Mouse (Mus musculus): ENCODE results near the gene Gpha2. TPM values are rescaled to one million over a fixed set of nuclear protein-coding genes. Genes with fewer than 3 reads are reported as not detected.

Gene Gpha2
- polyA plus RNA-seq, 1 experiment from 2014 or later = not detected

- ATAC-seq (ENCODE audit: low FRiP score) = no peak
- Histone ChIP-seq H3K27ac (replicated peaks) (no peak overlapping the region), H3K36me3 (peaks cover 37% of the 10 kb centered on the region), H3K4me3 (replicated peaks) (0 out of 2 replicates have a peak overlapping the region, but pooled peaks have one; percentile 77), H3K4me1 (peaks cover 20% of the 10 kb centered on the region), H3K4me2 (peak overlapping the region; percentile 86), H3K9ac (replicated peaks) (no peak overlapping the region), H3K27me3 (replicated peaks) (no peaks in the 10 kb centered on the region), H3K9me3 (replicated peaks) (no peaks in the 10 kb centered on the region)
- WGBS = 86% methylated on average over 5 of the region's 5 CpGs
Observed at GRCm38 (mm10) chr19:6243226-6243625, 17.0 kb downstream of the Gpha2 start.

- Histone ChIP-seq H3K36me3 (peaks cover 56% of the 10 kb centered on the region), H3K4me3 (replicated peaks) (no peak overlapping the region), H3K4me1 (peaks cover 20% of the 10 kb centered on the region), H3K27me3 (replicated peaks) (no peaks in the 10 kb centered on the region), H3K9ac (replicated peaks) (no peak overlapping the region), H3K4me2 (no peak overlapping the region), H3K9me3 (replicated peaks) (no peaks in the 10 kb centered on the region), H3K27ac (replicated peaks) (no peak overlapping the region)
- ATAC-seq (ENCODE audit: low FRiP score) = no peak
- WGBS = 86% methylated on average over 1 of the region's 1 CpGs
Observed at GRCm38 (mm10) chr19:6245806-6246205, 19.6 kb downstream of the Gpha2 start.

DNA sequence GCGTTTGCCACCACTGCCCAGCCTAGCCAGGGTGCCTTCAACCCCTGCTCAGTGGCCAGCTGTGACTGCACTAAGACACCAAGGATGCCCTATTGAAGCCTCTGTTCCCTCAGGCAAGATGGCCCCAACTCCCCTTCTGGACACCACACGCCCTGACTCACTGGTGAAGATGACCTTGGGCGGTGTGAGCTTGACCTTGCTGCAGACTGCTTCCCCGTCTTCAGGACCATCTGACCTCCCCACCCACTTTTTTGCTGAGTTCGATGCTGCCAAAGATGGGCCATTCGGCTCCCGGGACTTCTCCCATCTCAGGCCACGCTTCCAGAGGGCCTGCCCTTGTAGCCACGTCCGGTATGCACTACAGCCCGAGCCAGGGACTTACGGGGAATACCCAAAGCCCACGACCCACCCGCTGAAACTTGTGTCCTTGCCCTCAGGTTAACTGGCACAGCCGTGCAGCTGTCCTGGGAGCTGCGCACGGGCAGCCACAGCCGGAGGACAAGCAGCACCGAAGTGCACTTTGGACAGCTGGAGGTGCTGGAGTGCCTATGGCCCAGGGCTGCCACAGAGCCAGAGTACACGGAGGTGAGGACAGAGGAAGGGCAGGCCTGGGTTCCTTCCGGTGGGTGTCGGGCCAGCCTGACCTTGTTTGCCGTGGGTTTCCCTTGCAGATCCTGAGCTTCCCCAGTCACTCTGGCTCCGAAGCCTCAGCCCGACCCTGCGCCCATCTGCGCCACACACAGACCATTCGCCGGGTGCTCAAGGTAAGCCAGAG lies 21.5 kb downstream of the Gpha2 start:
- H3K27ac ChIP-seq (replicated peaks) = no peak overlapping the region
- peaks cover 14% of the 10 kb centered on the region for H3K4me1 ChIP-seq
- peaks cover 73% of the 10 kb centered on the region for H3K36me3 ChIP-seq
- ATAC-seq (ENCODE audit: low FRiP score) = no peak
- 94% methylated on average over 29 of the region's 29 CpGs for WGBS
- no peak overlapping the region for H3K9ac ChIP-seq (replicated peaks)
- H3K27me3 ChIP-seq (replicated peaks) = no peaks in the 10 kb centered on the region
- H3K4me3 ChIP-seq (replicated peaks) = no peak overlapping the region
- H3K9me3 ChIP-seq (replicated peaks) = no peaks in the 10 kb centered on the region
- H3K4me2 ChIP-seq = no peak overlapping the region

DNA sequence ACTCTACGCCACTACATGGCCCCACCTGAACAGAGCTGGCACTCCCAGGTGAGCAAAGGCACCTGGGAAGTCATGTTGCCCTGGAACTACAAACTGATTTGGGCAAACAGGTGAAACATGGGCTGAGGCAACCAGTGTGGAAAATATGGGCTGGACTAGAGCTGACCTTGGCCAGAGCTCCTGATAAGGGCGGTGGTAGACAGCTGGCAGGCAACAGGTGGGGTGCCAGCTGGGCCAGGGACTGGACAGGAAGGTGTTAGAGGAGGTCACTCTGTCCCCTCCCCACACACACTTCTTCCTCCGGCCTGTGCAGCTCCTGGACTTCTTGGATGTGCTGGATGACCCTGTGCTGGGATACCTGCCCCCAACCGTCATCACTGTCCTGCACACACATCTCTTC lies 26.8 kb downstream of the Gpha2 start:
- ATAC-seq (ENCODE audit: low FRiP score) = no peak
- H3K9ac ChIP-seq (replicated peaks) = no peak overlapping the region
- no peaks in the 10 kb centered on the region for H3K9me3 ChIP-seq (replicated peaks)
- H3K36me3 ChIP-seq = peaks cover 91% of the 10 kb centered on the region
- H3K27me3 ChIP-seq (replicated peaks) = no peaks in the 10 kb centered on the region
- H3K4me3 ChIP-seq (replicated peaks) = no peak overlapping the region
- H3K27ac ChIP-seq (replicated peaks) = no peak overlapping the region
- H3K4me1 ChIP-seq = no peaks in the 10 kb centered on the region
- WGBS = 91% methylated on average over 4 of the region's 4 CpGs
- no peak overlapping the region for H3K4me2 ChIP-seq

DNA sequence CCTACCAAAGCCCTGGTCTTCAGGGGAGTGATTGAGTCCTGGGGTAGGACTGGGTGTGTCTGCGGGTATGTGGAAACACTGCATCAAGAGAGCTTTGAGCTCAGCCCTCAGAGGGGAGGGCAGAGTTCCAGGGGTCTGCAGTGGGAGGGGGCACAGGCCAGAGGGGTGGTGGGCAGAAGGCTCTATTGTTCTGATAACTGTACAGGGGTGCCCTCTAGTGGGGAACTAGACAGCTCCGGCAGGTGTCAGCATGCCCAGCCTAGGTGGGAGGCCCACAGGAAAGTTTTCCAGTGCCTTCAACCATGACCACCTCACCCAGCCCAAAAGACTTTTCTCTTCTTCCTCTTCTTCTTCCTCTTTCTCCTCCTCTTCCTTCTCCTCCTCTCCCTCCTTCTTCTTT lies 34.2 kb downstream of the Gpha2 start:
- no peak overlapping the region for H3K9ac ChIP-seq (replicated peaks)
- H3K9me3 ChIP-seq (replicated peaks) = no peaks in the 10 kb centered on the region
- no peak; the same call in 1 of the 2 replicates for ATAC-seq (ENCODE audit: low FRiP score)
- no peak overlapping the region for H3K27ac ChIP-seq (replicated peaks)
- no peak overlapping the region for H3K4me3 ChIP-seq (replicated peaks)
- no peaks in the 10 kb centered on the region for H3K27me3 ChIP-seq (replicated peaks)
- 78% methylated on average over 2 of the region's 2 CpGs for WGBS
- no peaks in the 10 kb centered on the region for H3K4me1 ChIP-seq
- H3K36me3 ChIP-seq = peaks cover 69% of the 10 kb centered on the region
- no peak overlapping the region for H3K4me2 ChIP-seq

GRCm38 (mm10) chr19:6260946-6261345 lies 34.8 kb downstream of the Gpha2 start:
- H3K4me2 ChIP-seq = no peak overlapping the region
- ATAC-seq (ENCODE audit: low FRiP score) = no peak
- no peak overlapping the region for H3K4me3 ChIP-seq (replicated peaks)
- no peak overlapping the region for H3K9ac ChIP-seq (replicated peaks)
- H3K9me3 ChIP-seq (replicated peaks) = no peaks in the 10 kb centered on the region
- no peaks in the 10 kb centered on the region for H3K4me1 ChIP-seq
- no peak overlapping the region for H3K27ac ChIP-seq (replicated peaks)
- WGBS = 84% methylated on average over 4 of the region's 4 CpGs
- H3K36me3 ChIP-seq = peaks cover 64% of the 10 kb centered on the region
- H3K27me3 ChIP-seq (replicated peaks) = no peaks in the 10 kb centered on the region

- no peak for ATAC-seq (ENCODE audit: low FRiP score)
- H3K27ac ChIP-seq (replicated peaks) = no peak overlapping the region
- peaks cover 59% of the 10 kb centered on the region for H3K36me3 ChIP-seq
- 94% methylated on average over 14 of the region's 14 CpGs for WGBS
- H3K9ac ChIP-seq (replicated peaks) = no peak overlapping the region
- H3K4me2 ChIP-seq = no peak overlapping the region
- no peaks in the 10 kb centered on the region for H3K9me3 ChIP-seq (replicated peaks)
- H3K4me1 ChIP-seq = no peaks in the 10 kb centered on the region
- no peak overlapping the region for H3K4me3 ChIP-seq (replicated peaks)
- H3K27me3 ChIP-seq (replicated peaks) = no peaks in the 10 kb centered on the region
Observed at GRCm38 (mm10) chr19:6261379-6261778, 35.2 kb downstream of the Gpha2 start.

DNA sequence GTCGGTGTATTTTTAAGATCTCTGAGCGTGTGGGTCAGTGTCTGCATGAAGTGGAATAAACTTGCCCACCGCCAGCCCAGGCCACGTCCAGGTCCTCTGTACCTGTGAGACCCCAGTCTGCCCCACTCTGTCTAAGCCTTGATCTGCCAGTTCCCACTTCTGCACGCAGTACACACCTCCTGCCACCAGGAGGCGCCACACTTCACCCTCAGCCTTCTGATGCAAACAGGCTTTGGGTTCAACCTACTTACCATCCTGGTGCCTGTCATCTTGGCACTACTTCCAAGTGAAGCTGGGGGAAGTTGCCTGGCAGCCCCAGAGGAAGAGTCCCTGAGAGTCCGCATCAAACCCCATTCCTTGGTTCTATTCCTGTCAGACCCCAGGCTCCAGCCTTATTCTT lies 36.0 kb downstream of the Gpha2 start:
- H3K9ac ChIP-seq (replicated peaks) = no peak overlapping the region
- peaks cover 51% of the 10 kb centered on the region for H3K36me3 ChIP-seq
- no peak for ATAC-seq (ENCODE audit: low FRiP score)
- H3K4me3 ChIP-seq (replicated peaks) = no peak overlapping the region
- H3K4me1 ChIP-seq = no peaks in the 10 kb centered on the region
- no peak overlapping the region for H3K27ac ChIP-seq (replicated peaks)
- H3K27me3 ChIP-seq (replicated peaks) = no peaks in the 10 kb centered on the region
- 62% methylated on average over 7 of the region's 7 CpGs for WGBS
- H3K4me2 ChIP-seq = no peak overlapping the region
- H3K9me3 ChIP-seq (replicated peaks) = no peaks in the 10 kb centered on the region

DNA sequence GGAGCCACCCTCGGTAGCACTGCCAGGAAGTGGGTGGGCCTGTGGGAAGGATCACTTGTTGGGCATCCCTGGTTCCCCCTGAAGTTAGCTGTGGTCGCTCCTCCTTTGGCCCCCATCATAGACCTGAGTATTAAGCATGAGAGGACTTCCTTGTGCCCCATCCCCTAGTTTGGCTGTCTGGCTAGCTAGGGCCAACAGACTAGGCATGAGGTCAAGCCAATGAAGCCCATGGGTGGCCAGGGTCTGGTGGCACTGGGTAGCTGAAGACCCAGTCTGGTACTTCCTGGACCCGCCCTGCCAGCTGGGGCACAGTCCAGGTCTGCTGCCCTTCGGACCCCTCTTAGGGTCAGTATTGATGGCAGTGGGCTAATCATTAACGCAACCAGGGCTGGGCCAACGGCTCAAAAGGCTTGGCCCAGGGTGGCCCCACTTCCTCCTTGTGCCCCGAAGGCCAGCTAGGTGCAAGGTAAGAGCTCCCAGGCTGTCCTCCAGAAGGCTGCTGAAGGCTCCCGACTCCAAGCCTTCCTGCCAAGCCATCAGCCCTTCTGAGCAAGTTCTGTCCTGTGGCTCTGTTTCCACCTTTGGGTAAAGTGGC lies 36.8 kb downstream of the Gpha2 start:
- H3K27ac ChIP-seq (replicated peaks) = no peak overlapping the region

DNA sequence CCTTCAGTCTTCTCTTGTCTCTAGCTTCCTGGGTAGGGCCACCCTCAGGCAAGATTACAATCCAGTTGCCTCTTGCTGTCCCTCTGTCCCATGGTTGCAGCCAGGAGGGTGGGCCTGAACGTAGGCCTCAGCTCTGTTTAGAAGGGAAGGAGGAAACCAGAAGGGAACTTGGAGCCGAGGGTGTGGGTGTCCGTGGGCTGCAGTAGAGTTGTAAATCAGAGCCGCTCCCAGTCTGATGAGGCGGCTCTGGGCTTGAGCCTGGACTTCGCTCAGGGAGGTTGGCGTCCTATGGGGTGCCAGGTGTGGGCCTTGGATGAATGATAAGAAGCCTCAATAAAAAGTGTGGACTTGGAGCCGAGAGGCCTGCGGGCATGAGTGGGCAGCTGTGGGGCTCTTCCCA lies 38.0 kb downstream of the Gpha2 start:
- Histone ChIP-seq H3K36me3 (peaks cover 31% of the 10 kb centered on the region), H3K4me3 (replicated peaks) (no peak overlapping the region), H3K27ac (replicated peaks) (no peak overlapping the region), H3K27me3 (replicated peaks) (no peaks in the 10 kb centered on the region), H3K4me1 (peaks cover 4% of the 10 kb centered on the region; the same call in 1 of the 2 replicates), H3K4me2 (no peak overlapping the region), H3K9ac (replicated peaks) (no peak overlapping the region), H3K9me3 (replicated peaks) (no peaks in the 10 kb centered on the region)
- WGBS = 56% methylated on average over 9 of the region's 9 CpGs
- no peak for ATAC-seq (ENCODE audit: low FRiP score)

More for the DNA sequence above, 36.8 kb downstream of the Gpha2 start:
- Histone ChIP-seq H3K4me2 (no peak overlapping the region), H3K27me3 (replicated peaks) (no peaks in the 10 kb centered on the region), H3K9me3 (replicated peaks) (no peaks in the 10 kb centered on the region), H3K36me3 (peaks cover 44% of the 10 kb centered on the region), H3K4me3 (replicated peaks) (no peak overlapping the region), H3K4me1 (no peaks in the 10 kb centered on the region), H3K9ac (replicated peaks) (no peak overlapping the region)
- 90% methylated on average over 8 of the region's 8 CpGs for WGBS
- ATAC-seq (ENCODE audit: low FRiP score) = no peak

DNA sequence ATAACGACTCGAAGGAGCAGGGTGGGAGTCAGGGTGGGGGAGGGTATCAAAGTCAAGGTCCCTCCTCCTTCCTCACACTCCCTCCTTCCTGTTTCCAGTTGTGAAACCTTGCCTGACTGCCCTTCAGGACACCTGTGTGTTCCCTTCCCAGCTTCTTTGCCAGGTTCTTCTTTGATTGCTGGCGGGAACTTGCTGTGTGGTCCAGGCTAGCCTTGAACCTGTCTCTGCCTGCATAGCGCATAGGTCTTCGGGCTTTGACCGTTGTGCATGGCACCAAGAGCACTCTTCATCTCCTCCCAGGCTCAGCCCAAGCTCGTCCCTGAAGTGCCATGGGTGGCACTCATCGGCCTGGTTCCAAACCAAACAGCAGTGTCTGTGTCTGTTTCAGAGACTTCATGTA lies 38.8 kb downstream of the Gpha2 start:
- Histone ChIP-seq H3K27ac (replicated peaks) (no peak overlapping the region), H3K4me1 (peaks cover 4% of the 10 kb centered on the region; the same call in 1 of the 2 replicates), H3K4me3 (replicated peaks) (no peak overlapping the region), H3K9ac (replicated peaks) (no peak overlapping the region), H3K27me3 (replicated peaks) (no peaks in the 10 kb centered on the region), H3K4me2 (no peak overlapping the region), H3K9me3 (replicated peaks) (no peaks in the 10 kb centered on the region), H3K36me3 (peaks cover 26% of the 10 kb centered on the region)
- no peak for ATAC-seq (ENCODE audit: low FRiP score)
- WGBS = 90% methylated on average over 8 of the region's 8 CpGs

- Histone ChIP-seq H3K4me3 (replicated peaks) (no peak overlapping the region), H3K27me3 (replicated peaks) (no peaks in the 10 kb centered on the region), H3K9ac (replicated peaks) (no peak overlapping the region), H3K36me3 (peaks cover 18% of the 10 kb centered on the region), H3K9me3 (replicated peaks) (no peaks in the 10 kb centered on the region), H3K4me2 (no peak overlapping the region), H3K4me1 (peaks cover 4% of the 10 kb centered on the region; the same call in 1 of the 2 replicates), H3K27ac (replicated peaks) (no peak overlapping the region)
- no peak for ATAC-seq (ENCODE audit: low FRiP score)
- WGBS = 75% methylated on average over 6 of the region's 6 CpGs
Observed at GRCm38 (mm10) chr19:6265727-6266182, 39.6 kb downstream of the Gpha2 start.
